Mouse (Mus musculus): ENCODE results near the gene Asb2.

The Asb2 gene

GRCm38 (mm10) chr12:103360812-103361211, 5.0 kb upstream of the Asb2 start:
- no peak for DNase-seq (ENCODE audit: low read depth, low spot score)

- DNase-seq (ENCODE audit: low read depth, low spot score), result no peak
Measured at GRCm38 (mm10) chr12:103358951-103359801, 3.4 kb upstream of the Asb2 start.

- DNase-seq (ENCODE audit: low read depth, low spot score), result no peak
Measured at GRCm38 (mm10) chr12:103358216-103358615, 2.4 kb upstream of the Asb2 start.

- DNase-seq (ENCODE audit: low read depth, low spot score), result no peak
Measured at GRCm38 (mm10) chr12:103356415-103356748, 581 bp upstream of the Asb2 start.

- DNase-seq (ENCODE audit: low read depth, low spot score), result peak; percentile 17
Measured at GRCm38 (mm10) chr12:103353538-103353937, 2.3 kb downstream of the Asb2 start.

GRCm38 (mm10) chr12:103352735-103353134, 3.1 kb downstream of the Asb2 start:
- DNase-seq (ENCODE audit: low read depth, low spot score), result no peak

- peak; percentile 86 for DNase-seq (ENCODE audit: low read depth, low spot score)
Measured at GRCm38 (mm10) chr12:103348506-103348905, 7.3 kb downstream of the Asb2 start.

GRCm38 (mm10) chr12:103347406-103347805, 8.4 kb downstream of the Asb2 start:
- no peak for DNase-seq (ENCODE audit: low read depth, low spot score)

GRCm38 (mm10) chr12:103346945-103347344, 8.9 kb downstream of the Asb2 start:
- no peak for DNase-seq (ENCODE audit: low read depth, low spot score)

GRCm38 (mm10) chr12:103344934-103345333, 10.9 kb downstream of the Asb2 start:
- no peak for DNase-seq (ENCODE audit: low read depth, low spot score)

- no peak for DNase-seq (ENCODE audit: low read depth, low spot score)
Measured at GRCm38 (mm10) chr12:103343456-103343855, 12.3 kb downstream of the Asb2 start.

- DNase-seq (ENCODE audit: low read depth, low spot score), result no peak
Measured at GRCm38 (mm10) chr12:103341212-103341611, 14.6 kb downstream of the Asb2 start.

GRCm38 (mm10) chr12:103338162-103338798, 17.5 kb downstream of the Asb2 start:
- DNase-seq (ENCODE audit: low read depth, low spot score), result no peak

- DNase-seq (ENCODE audit: low read depth, low spot score), result no peak
Measured at GRCm38 (mm10) chr12:103336766-103337165, 19.0 kb downstream of the Asb2 start.

- no peak for DNase-seq (ENCODE audit: low read depth, low spot score)
Measured at GRCm38 (mm10) chr12:103333426-103333825, 22.4 kb downstream of the Asb2 start.

GRCm38 (mm10) chr12:103332879-103333278, 22.9 kb downstream of the Asb2 start:
- no peak for DNase-seq (ENCODE audit: low read depth, low spot score)

GRCm38 (mm10) chr12:103331491-103331890, 24.3 kb downstream of the Asb2 start:
- DNase-seq (ENCODE audit: low read depth, low spot score), result no peak

GRCm38 (mm10) chr12:103328448-103329191, 27.2 kb downstream of the Asb2 start:
- no peak for DNase-seq (ENCODE audit: low read depth, low spot score)

- DNase-seq (ENCODE audit: low read depth, low spot score), result no peak
Measured at GRCm38 (mm10) chr12:103327107-103327506, 28.7 kb downstream of the Asb2 start.

- DNase-seq (ENCODE audit: low read depth, low spot score), result no peak
Measured at GRCm38 (mm10) chr12:103326569-103326968, 29.2 kb downstream of the Asb2 start.

- peak; percentile 96 for DNase-seq (ENCODE audit: low read depth, low spot score)
Measured at GRCm38 (mm10) chr12:103325156-103325857, 30.5 kb downstream of the Asb2 start.

GRCm38 (mm10) chr12:103322801-103323200, 33.0 kb downstream of the Asb2 start:
- DNase-seq (ENCODE audit: low read depth, low spot score), result no peak
